Mouse (Mus musculus): ENCODE results near the gene Ppp3ca. TPM values are rescaled to one million over a fixed set of nuclear protein-coding genes. Genes with fewer than 3 reads are reported as not detected.

Gene Ppp3ca
- polyA plus RNA-seq, 1 experiment from 2014 or later: 37.3 TPM

GRCm38 (mm10) chr3:136763717-136764270 is 93.9 kb downstream of the Ppp3ca start:
- H3K9me3 ChIP-seq (ENCODE audit: control insufficient read depth): no peaks in the 10 kb centered on the region
- H3K4me2 ChIP-seq (replicated peaks; ENCODE audit: low read depth): no peak overlapping the region
- 69% methylated on average over 5 of the region's 5 CpGs for WGBS
- H3K4me1 ChIP-seq (replicated peaks; ENCODE audit: control insufficient read depth, insufficient read depth, low read length): no peaks in the 10 kb centered on the region; the same call in none of the 2 replicates
- TF ChIP-seq CTCF (IDR thresholded peaks at IDR 0.05; ENCODE audit: low read depth): no peak
- H3K4me3 ChIP-seq (ENCODE audit: low read depth, low read length): no peak overlapping the region
- no peak overlapping the region for H3K27ac ChIP-seq (ENCODE audit: low read depth, low read length)
- no peak for ATAC-seq
- no peaks in the 10 kb centered on the region for H3K27me3 ChIP-seq (replicated peaks; ENCODE audit: control insufficient read depth, insufficient read depth, low read length)
- H3K36me3 ChIP-seq (ENCODE audit: control insufficient read depth, insufficient read depth): no peaks in the 10 kb centered on the region
- H3K9ac ChIP-seq (ENCODE audit: low read depth, low read length): no peak overlapping the region

GRCm38 (mm10) chr3:136765569-136765968 is 95.6 kb downstream of the Ppp3ca start:
- Histone ChIP-seq H3K4me2 (replicated peaks; ENCODE audit: low read depth) (no peak overlapping the region), H3K27me3 (replicated peaks; ENCODE audit: control insufficient read depth, insufficient read depth, low read length) (no peaks in the 10 kb centered on the region), H3K9ac (ENCODE audit: low read depth, low read length) (no peak overlapping the region), H3K9me3 (ENCODE audit: control insufficient read depth) (no peaks in the 10 kb centered on the region), H3K36me3 (ENCODE audit: control insufficient read depth, insufficient read depth) (no peaks in the 10 kb centered on the region), H3K4me3 (ENCODE audit: low read depth, low read length) (no peak overlapping the region), H3K4me1 (replicated peaks; ENCODE audit: control insufficient read depth, insufficient read depth, low read length) (peaks cover 4% of the 10 kb centered on the region), H3K27ac (ENCODE audit: low read depth, low read length) (no peak overlapping the region)
- 24% methylated on average over 2 of the region's 2 CpGs for WGBS
- no peak for TF ChIP-seq CTCF (IDR thresholded peaks at IDR 0.05; ENCODE audit: low read depth)
- ATAC-seq: no peak

GRCm38 (mm10) chr3:136768775-136769485 is 99.0 kb downstream of the Ppp3ca start:
- Histone ChIP-seq H3K4me3 (ENCODE audit: low read depth, low read length) (no peak overlapping the region), H3K9ac (ENCODE audit: low read depth, low read length) (no peak overlapping the region), H3K4me2 (replicated peaks; ENCODE audit: low read depth) (no peak overlapping the region), H3K4me1 (replicated peaks; ENCODE audit: control insufficient read depth, insufficient read depth, low read length) (peaks cover 4% of the 10 kb centered on the region), H3K9me3 (ENCODE audit: control insufficient read depth) (no peaks in the 10 kb centered on the region), H3K36me3 (ENCODE audit: control insufficient read depth, insufficient read depth) (no peaks in the 10 kb centered on the region), H3K27ac (ENCODE audit: low read depth, low read length) (no peak overlapping the region), H3K27me3 (replicated peaks; ENCODE audit: control insufficient read depth, insufficient read depth, low read length) (no peaks in the 10 kb centered on the region)
- ATAC-seq: 0 out of 2 replicates have a peak, but pooled peaks have one; percentile 53
- WGBS: 83% methylated on average over 5 of the region's 5 CpGs
- TF ChIP-seq CTCF (IDR thresholded peaks at IDR 0.05; ENCODE audit: low read depth): no peak

GRCm38 (mm10) chr3:136769486-136769882 is 99.6 kb downstream of the Ppp3ca start:
- Histone ChIP-seq H3K4me3 (ENCODE audit: low read depth, low read length) (no peak overlapping the region), H3K36me3 (ENCODE audit: control insufficient read depth, insufficient read depth) (no peaks in the 10 kb centered on the region), H3K4me2 (replicated peaks; ENCODE audit: low read depth) (no peak overlapping the region), H3K4me1 (replicated peaks; ENCODE audit: control insufficient read depth, insufficient read depth, low read length) (peaks cover 4% of the 10 kb centered on the region), H3K27ac (ENCODE audit: low read depth, low read length) (no peak overlapping the region), H3K9ac (ENCODE audit: low read depth, low read length) (no peak overlapping the region), H3K27me3 (replicated peaks; ENCODE audit: control insufficient read depth, insufficient read depth, low read length) (no peaks in the 10 kb centered on the region), H3K9me3 (ENCODE audit: control insufficient read depth) (no peaks in the 10 kb centered on the region)
- 35% methylated on average over 1 of the region's 1 CpGs for WGBS
- ATAC-seq: peak; percentile 45; the same call in 1 of the 2 replicates
- 0 out of 2 replicates have a peak, but pooled peaks have one; percentile 26 for TF ChIP-seq CTCF (IDR thresholded peaks at IDR 0.05; ENCODE audit: low read depth)

- peaks cover 4% of the 10 kb centered on the region; the same call in 1 of the 2 replicates for H3K4me1 ChIP-seq (replicated peaks; ENCODE audit: control insufficient read depth, insufficient read depth, low read length)
- H3K9ac ChIP-seq (ENCODE audit: low read depth, low read length): no peak overlapping the region
- no peak overlapping the region for H3K4me2 ChIP-seq (replicated peaks; ENCODE audit: low read depth)
- TF ChIP-seq CTCF (IDR thresholded peaks at IDR 0.05; ENCODE audit: low read depth): no peak
- no peak overlapping the region for H3K4me3 ChIP-seq (ENCODE audit: low read depth, low read length)
- H3K27ac ChIP-seq (ENCODE audit: low read depth, low read length): no peak overlapping the region
- 84% methylated on average over 5 of the region's 5 CpGs for WGBS
- no peaks in the 10 kb centered on the region for H3K9me3 ChIP-seq (ENCODE audit: control insufficient read depth)
- no peaks in the 10 kb centered on the region for H3K36me3 ChIP-seq (ENCODE audit: control insufficient read depth, insufficient read depth)
- no peaks in the 10 kb centered on the region for H3K27me3 ChIP-seq (replicated peaks; ENCODE audit: control insufficient read depth, insufficient read depth, low read length)
- no peak for ATAC-seq
Observed at GRCm38 (mm10) chr3:136771700-136772099, 101.8 kb downstream of the Ppp3ca start.

GRCm38 (mm10) chr3:136773217-136773616 is 103.3 kb downstream of the Ppp3ca start:
- no peak overlapping the region for H3K4me2 ChIP-seq (replicated peaks; ENCODE audit: low read depth)
- no peak overlapping the region for H3K27ac ChIP-seq (ENCODE audit: low read depth, low read length)
- H3K36me3 ChIP-seq (ENCODE audit: control insufficient read depth, insufficient read depth): no peaks in the 10 kb centered on the region
- whole genome bisulfite sequencing: 41% methylated on average over 4 of the region's 4 CpGs
- no peak overlapping the region for H3K9ac ChIP-seq (ENCODE audit: low read depth, low read length)
- no peaks in the 10 kb centered on the region for H3K9me3 ChIP-seq (ENCODE audit: control insufficient read depth)
- ATAC-seq: no peak
- H3K4me1 ChIP-seq (replicated peaks; ENCODE audit: control insufficient read depth, insufficient read depth, low read length): peaks cover 4% of the 10 kb centered on the region; the same call in 1 of the 2 replicates
- H3K27me3 ChIP-seq (replicated peaks; ENCODE audit: control insufficient read depth, insufficient read depth, low read length): no peaks in the 10 kb centered on the region
- H3K4me3 ChIP-seq (ENCODE audit: low read depth, low read length): no peak overlapping the region
- TF ChIP-seq CTCF (IDR thresholded peaks at IDR 0.05; ENCODE audit: low read depth): no peak
